Mouse (Mus musculus): ENCODE measurements around the gene Samd4b.
"Not testable (repeated sequence)": the region's sequence is repeated elsewhere in the genome, so short reads cannot be mapped to it uniquely, and the experiment has no call there.

Samd4b gene

DNA sequence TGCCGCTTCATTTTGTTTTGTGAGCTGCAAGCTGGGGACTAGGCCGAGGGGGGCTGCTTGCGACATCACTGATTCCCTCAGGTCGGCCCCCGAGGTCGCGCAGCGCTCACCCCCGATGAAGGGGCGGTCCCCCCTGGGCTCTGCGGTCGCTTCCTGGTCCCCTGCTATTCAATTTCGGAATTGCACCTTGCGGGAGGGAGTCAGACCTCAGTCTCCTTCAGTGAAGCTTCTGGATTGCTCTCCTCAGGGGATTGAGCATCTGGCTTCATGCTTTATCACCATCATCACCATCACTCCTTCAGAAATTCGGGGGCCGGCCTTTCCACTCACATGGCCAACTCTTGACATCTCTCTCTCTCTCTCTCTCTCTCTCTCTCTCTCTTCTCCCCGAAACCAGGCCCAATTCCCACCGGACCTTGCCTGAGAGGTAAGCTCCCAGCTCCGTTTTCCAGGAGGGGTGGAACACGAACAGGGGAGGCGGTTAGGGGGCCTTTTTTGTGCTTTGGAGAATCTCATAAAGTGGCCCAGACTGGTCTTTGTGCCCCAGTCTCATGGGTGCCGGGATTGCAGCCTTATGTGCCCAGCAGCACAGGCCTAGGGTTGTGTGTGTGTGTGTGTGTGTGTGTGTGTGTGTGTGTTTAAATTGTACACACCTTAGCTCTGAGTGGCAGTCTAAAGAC is 204.5 kb downstream of the Samd4b start:
- DNase-seq: no peak

DNA sequence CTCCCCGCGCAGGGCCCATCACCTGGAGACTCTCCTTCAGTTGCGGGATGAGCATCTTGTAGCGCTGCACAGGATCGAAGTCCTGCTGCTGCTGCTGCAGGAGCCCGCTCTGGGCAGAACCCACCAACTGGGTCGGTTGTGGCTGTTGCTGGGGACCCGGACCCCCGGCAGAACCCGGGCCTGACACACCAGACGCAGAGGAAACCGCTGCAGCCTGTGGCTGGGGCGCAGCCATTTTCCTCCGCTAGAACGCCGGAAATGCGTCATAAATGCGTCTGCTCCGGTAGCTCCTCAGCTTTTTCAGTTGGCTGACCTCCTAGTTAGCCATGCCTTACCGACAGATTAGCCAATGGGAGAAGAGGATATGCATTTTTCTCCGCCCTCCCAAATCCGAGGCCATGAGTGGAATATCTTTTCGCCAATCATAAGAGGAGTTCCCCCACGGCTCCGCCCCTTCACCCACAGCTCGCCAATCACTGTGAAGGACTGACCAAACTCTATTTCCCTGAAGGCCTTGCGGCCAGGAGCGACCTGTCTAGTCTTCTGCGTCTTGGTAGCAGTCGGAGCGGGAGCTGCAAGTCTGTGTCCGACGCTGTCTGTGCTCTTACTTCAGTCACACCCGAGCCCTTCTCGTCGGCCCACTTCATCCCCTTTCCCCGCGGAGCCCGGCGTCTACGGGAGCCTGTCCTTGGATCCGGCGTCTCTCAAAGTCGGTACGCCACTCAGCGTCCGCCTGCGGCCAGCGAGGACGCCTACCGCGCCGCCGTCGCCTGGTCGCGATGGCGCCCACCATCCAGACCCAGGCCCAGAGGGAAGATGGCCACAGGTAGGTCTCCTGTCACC is 205.3 kb downstream of the Samd4b start, which contains the start of the genes Med29 and Paf1:
Gene Med29 (minus strand): TSS at position 280 of the 843 bp plus-strand sequence.
Gene Paf1 (plus strand): TSS at position 523 of the 843 bp plus-strand sequence.
- DNase-seq: peak; percentile 93 to 96

DNA sequence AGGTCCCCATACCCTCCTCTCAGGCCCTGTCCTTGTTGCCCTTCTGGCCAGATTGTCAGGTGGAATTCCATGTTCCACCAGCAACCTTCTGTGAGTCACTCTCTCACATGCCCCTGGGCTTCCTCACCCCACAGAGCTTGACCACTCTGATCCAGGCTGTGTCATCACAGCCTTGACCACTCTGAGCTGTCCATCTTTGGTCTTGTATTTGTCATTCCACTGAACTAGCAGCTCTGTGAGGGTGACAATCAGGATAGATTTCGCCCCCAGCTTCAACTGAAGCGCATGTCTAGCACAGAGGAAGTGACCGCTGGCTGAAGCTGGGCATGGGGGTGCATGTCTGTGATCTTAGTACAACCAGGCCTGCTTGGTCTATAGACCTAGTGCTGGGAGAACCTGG is 207.6 kb downstream of the Samd4b start:
- no peak for DNase-seq

GRCm38 (mm10) chr7:28387384-28387783 is 210.6 kb downstream of the Samd4b start:
- not testable (repeated sequence) for DNase-seq

DNA sequence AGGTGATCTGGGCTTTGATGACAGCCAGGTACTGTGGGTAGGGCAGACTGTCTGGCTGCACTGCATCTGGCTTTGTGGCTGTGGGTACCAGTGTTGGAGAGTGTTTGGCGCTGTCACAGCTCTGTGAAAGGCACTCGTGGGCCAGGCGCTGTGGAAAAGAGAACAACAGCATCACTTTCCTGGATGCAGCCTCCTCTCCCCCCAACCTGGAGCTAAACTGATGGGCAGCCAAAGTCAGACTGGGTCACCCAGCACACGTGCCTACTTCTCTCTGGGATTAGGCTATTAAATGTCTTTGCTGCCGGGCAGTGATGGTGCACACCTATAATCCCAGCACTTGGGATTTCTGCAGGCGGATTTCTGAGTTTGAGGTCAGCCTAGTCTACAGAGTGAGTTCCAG is 211.1 kb downstream of the Samd4b start:
- not testable (repeated sequence) for DNase-seq

GRCm38 (mm10) chr7:28386462-28386861 is 211.5 kb downstream of the Samd4b start:
- DNase-seq: peak; percentile 75 to 83

GRCm38 (mm10) chr7:28386007-28386406 is 211.9 kb downstream of the Samd4b start:
- DNase-seq: no peak

GRCm38 (mm10) chr7:28385196-28385595 is 212.7 kb downstream of the Samd4b start:
- DNase-seq: no peak

DNA sequence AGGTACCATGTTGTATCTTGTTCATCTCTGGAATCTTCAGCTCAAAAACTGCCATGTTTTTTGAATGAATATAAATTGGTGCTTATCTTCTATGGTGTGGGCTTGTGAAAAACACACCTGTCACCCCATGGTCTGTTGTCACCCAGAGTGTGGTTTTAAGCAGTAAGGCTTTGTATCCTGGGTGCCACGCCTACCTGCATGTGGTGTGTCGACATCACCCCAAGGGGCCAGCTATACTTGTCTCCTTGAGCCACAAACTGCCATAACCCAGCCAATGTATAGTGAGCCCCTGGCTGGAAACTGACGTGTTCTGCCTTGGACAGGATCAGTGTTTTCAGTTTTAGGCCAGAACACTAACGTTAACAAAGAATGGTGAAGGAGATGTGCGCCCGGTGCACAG is 213.8 kb downstream of the Samd4b start:
- DNase-seq: peak; percentile 52 to 67

- no peak for DNase-seq
These were observed 214.3 kb downstream of the Samd4b start for GRCm38 (mm10) chr7:28383606-28384005.

GRCm38 (mm10) chr7:28382981-28383396 is 215.0 kb downstream of the Samd4b start:
- peak; percentile 66 to 79 for DNase-seq

GRCm38 (mm10) chr7:28382347-28382951 is 215.5 kb downstream of the Samd4b start:
- DNase-seq: peak in 1 of 2 experiments; percentile 57

GRCm38 (mm10) chr7:28381938-28382337 is 216.0 kb downstream of the Samd4b start:
- peak; percentile 90 to 96 for DNase-seq

DNA sequence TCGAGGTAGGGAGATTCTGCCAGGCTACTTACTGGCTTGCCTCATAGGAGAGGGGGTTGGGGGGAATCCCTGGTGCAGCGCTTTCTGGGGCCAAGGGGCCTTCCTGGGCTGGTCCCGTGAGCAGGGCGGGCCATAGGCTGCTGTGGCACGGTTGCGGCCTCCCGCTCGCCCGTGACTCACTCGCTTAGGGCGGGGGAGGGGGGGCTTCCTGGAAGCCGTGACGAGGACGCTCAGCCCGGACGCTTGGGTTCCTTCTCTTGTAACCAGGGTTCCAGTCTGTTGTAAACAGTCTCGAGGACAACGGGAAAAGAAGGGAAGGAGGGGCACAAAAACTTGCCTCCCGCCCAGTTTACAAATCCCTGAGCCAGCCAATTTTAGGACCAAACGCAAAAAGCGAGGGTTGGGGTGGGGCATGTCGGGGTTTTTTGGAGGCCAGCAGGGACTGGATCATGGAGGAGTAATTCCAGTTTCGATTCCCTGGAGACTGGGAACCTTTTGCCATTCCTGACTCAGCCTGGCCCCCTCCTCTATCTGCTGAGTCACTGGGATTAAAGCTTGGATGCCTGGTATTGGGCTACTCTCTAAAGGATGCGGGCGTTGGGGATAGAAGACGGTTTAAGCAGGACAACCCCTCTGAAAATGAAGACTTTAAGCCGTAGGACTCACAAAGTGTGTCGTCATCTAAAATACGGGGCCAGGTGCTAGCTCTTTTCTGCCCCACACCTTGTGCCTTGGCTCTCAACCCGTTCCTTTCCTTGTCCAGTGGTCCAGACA is 216.7 kb downstream of the Samd4b start:
- peak; percentile 82 to 87 for DNase-seq

GRCm38 (mm10) chr7:28380237-28381016 is 217.5 kb downstream of the Samd4b start, which contains the start of gene Zfp36:
Zfp36 (minus strand) TSS chr7:28380253.
- DNase-seq: no peak

DNA sequence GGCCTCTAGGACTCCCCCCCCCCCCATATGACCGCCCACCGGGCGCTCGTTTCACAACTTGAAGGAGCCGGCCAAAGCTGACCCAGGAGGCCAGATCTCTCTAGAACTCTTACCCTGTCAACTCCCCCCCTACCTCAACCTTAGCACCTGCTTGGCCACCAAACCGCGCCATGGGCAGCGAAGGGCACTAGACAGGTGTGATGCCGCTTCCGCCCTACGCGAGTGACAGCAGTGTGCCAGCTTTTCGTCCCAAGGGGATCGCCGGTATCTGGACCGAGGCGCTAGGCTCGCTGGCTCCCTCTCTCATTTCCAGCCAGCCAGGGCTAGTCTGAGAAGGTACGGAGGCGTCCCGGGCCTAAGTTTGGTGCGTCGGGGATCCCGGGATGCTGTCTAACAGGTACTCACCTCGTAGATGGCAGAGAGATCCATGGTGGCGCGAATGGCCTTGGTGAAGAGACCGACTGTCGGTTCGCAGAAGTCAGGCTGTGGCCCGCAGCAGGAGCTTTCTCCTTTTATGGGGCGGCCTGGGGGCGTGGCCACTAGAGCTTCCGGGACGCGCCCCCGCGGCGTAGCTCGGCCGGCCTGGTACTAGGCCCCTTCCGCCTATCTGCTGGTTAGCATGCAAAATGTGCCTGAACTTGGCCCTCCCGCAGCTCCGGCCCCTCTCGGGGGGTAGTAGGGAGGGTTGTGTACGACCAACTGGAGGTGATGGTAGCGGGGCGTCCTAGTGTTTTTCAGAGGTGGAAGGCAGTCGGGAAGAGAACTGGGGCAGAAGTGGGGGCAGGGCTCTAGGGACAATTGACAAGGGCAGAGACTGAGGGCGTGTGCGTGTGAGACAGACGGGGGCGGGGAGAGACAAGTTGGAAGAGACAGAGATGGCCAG is 218.9 kb downstream of the Samd4b start:
- peak; percentile 86 to 89 for DNase-seq

DNA sequence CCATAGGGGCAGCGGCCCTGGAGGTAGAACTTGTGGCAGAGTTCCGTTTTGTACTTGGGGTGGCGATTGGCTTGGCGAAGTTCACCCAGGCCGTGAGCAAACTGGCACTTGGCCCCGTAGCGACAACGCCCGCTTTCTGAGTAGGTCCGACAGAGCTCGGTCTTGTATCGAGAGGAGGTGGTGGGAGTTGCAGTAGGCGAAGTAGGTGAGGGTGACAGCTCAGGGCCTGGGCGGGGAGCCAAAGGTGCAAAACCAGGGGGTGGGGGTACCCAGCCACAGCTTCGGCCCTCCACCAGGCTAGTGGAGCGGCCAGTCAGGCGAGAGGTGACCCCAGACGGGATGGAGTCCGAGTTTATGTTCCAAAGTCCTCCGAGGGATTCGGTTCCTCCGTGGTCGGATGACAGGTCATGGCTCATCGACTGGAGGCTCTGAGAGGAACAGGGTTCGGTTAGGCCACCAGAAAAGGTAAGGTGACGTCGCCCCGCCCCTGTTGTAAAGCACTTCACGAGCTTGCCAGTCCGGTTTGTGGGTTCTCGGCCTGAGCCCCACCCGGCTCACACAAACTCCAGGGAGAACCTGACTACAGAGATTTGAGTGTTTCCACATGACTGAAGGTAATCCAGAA is 219.8 kb downstream of the Samd4b start:
- peak; percentile 34 to 52 for DNase-seq

DNA sequence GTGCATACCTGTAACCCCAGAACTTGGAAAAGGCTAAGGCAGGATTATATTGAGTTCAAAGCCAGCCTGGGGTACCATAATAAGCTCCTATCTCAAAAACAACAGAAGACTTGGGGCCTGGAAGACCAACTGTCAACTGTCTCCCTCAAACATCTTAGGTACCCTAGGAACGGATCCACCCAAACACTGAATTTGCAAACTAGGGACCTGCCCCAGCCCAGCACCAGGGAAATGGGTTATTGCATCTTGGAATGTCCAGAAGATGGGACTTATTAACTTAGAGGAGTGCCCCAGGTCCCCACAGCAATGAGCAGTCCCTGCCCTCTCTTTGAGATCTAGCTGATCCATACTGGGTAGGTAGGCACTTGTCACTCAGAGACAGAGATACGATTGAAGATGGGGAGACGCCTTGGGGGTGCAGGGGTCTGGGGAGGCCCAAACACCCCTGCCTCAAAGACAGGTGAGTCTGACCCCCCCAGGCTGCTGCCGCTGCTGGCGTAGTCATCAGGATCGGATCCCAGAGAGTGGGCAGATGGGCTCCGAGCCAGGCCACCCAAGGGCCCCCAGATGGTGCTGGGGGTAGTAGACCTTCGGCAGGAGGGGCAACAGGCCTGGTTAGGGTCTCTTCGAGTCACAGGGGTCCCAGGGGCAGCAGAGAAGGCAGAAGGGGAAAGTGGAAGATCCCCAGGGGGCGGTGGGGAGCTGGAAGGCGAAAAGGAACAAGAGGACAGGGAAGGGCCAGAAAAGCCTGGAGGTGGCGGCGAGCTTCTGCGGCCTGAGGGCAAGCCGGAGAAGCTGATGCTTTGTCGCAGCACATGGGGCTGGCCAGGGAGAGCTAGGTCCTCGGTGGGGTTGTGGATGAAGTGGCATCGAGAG is 220.5 kb downstream of the Samd4b start:
- DNase-seq: no peak
